Mouse (Mus musculus) activated CD4-positive, CD25-positive, alpha-beta regulatory T cell, adult 4 months (primary cell): ENCODE results near the gene Spg11. TPM values are rescaled to one million over a fixed set of nuclear protein-coding genes. Genes with fewer than 3 reads are reported as not detected.
A peak's percentile ranks its signal among the peaks of the same experiment; 100 is the strongest.
"Not testable (repeated sequence)": the region's sequence is repeated elsewhere in the genome, so short reads cannot be mapped to it uniquely, and the experiment has no call there.

Experiments
- ATAC-seq: one replicate; pipeline ENCODE4 v1.8.0; 2017
- polyA plus RNA-seq, 2 experiments: library from polyadenylated mRNA; unstranded; fragments of 100-300 nt; shearing (Covaris generic); gene quantifications; one replicate each; pipeline ENCODE4 v1.2.1; 2017

The Spg11 gene
- polyA plus RNA-seq, 2 experiments from 2014 or later = 5.5 to 5.8 TPM

GRCm38 (mm10) chr2:122059365-122060115, 58.6 kb downstream of the Spg11 start:
- ATAC-seq = no peak

- no peak for ATAC-seq
Observed at GRCm38 (mm10) chr2:122043926-122044325, 74.3 kb downstream of the Spg11 start.

- no peak for ATAC-seq
Observed at GRCm38 (mm10) chr2:122036064-122036463, 82.1 kb downstream of the Spg11 start.

DNA sequence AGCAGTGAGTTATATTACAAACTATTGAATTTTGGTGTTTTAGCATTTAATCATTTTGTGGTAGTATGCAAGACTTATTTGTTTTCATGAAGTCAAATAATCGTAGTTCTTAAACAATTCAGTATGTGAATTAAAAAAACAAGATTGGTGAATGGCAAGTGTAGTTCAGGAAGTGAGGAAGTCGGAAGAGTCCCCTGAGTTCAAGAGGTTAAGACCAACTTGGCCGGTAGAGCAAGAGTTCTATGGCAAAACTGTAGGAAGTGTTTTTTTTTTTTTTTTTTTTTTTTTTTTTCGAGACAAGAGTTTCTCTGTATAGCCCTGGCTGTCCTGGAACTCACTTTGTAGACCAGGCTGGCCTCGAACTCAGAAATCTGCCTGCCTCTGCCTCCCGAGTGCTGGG, 86.2 kb downstream of the Spg11 start:
- ATAC-seq = no peak

GRCm38 (mm10) chr2:122028756-122029700, 89.2 kb downstream of the Spg11 start:
- no peak for ATAC-seq

- ATAC-seq = peak; percentile 93
Observed at GRCm38 (mm10) chr2:122027862-122028755, 90.1 kb downstream of the Spg11 start, which contains the start of gene Eif3j1. Gene Eif3j1 (plus strand): TSS chr2:122028546.

GRCm38 (mm10) chr2:122027091-122027490, 91.1 kb downstream of the Spg11 start:
- ATAC-seq = not testable (repeated sequence)

GRCm38 (mm10) chr2:122022284-122022683, 95.9 kb downstream of the Spg11 start:
- peak; percentile 75 for ATAC-seq

DNA sequence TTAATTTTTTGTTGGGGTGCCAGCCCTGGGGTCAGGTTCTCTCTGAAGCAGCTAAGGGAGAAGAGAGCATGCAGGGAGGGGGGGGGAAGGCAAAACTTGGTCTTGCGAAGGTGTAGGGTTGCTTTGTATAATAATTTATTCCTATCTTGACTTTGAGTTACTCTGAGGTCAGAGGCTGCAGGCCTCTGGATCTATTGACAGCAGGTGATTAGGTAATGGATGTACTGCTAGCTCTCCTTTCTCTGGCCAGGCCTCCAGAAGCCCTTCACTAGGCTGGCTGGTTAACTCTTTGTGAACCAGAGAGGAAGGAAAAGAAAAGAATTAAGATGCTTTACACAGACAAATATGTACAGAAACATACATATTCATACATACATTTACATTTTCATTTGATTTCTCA, 99.5 kb downstream of the Spg11 start:
- no peak for ATAC-seq

- no peak for ATAC-seq
Observed at GRCm38 (mm10) chr2:122011441-122011840, 106.7 kb downstream of the Spg11 start.

- no peak for ATAC-seq
Observed at GRCm38 (mm10) chr2:122008832-122009231, 109.4 kb downstream of the Spg11 start.

Other genes with a start within 250 kb of the Spg11 start
- gene Ctdspl2, start 162.4 kb downstream of the Spg11 start, polyA plus RNA-seq = 10 to 100 TPM; 53.9 to 74.9 TPM
- gene Mageb3, start 162.3 kb downstream of the Spg11 start, polyA plus RNA-seq = not detected
- 1 to 10 TPM; 3.5 to 4.0 TPM for gene Eif3j1, start 89.8 kb downstream of the Spg11 start, polyA plus RNA-seq
- 1,000 to 10,000 TPM; 8,975 to 9,816 TPM for gene B2m, start 29.3 kb upstream of the Spg11 start, polyA plus RNA-seq
- gene Trim69, start 42.3 kb upstream of the Spg11 start, polyA plus RNA-seq = under 1 TPM in 1 of 2 experiments, not detected in 1; 0.25 TPM
- gene Patl2, start 67.8 kb upstream of the Spg11 start, polyA plus RNA-seq = under 1 TPM; 0.38 to 0.90 TPM
- not detected for gene Terb2, start 67.9 kb upstream of the Spg11 start, polyA plus RNA-seq
- gene Sord, start 116.4 kb upstream of the Spg11 start, polyA plus RNA-seq = 1 to 10 TPM; 5.5 to 5.7 TPM
- not detected for gene Duox2, start 180.1 kb upstream of the Spg11 start, polyA plus RNA-seq
- not detected for gene Duoxa2, start 180.5 kb upstream of the Spg11 start, polyA plus RNA-seq
- gene Duoxa1, start 195.3 kb upstream of the Spg11 start, polyA plus RNA-seq = under 1 TPM in 1 of 2 experiments, not detected in 1; 0.25 TPM
- not detected for gene Duox1, start 197.3 kb upstream of the Spg11 start, polyA plus RNA-seq